Mouse (Mus musculus): ENCODE results near the gene Zfp385b. TPM values are rescaled to one million over a fixed set of nuclear protein-coding genes. Genes with fewer than 3 reads are reported as not detected.

The Zfp385b gene
- total and polyA plus RNA-seq, 3 experiments = 7.3 to 8.2 (median 7.9) TPM

GRCm38 (mm10) chr2:77576571-77576970 is 242.9 kb downstream of the Zfp385b start:
- Histone ChIP-seq H3K79me2 (replicated peaks; ENCODE audit: control insufficient read depth, insufficient read depth, low read length) (no peaks in the 10 kb centered on the region), H3K4me3 (no peak overlapping the region), H3K9ac (ENCODE audit: low read depth, low read length) (no peak overlapping the region), H3K4me1 (ENCODE audit: control insufficient read depth, insufficient read depth, low read length) (no peaks in the 10 kb centered on the region), H3K27ac (no peak overlapping the region), H3K27me3 (ENCODE audit: control insufficient read depth, insufficient read depth, low read length) (no peaks in the 10 kb centered on the region), H3K36me3 (ENCODE audit: control insufficient read depth, insufficient read depth, low read length) (no peaks in the 10 kb centered on the region)
- 71% methylated on average over 1 of the region's 1 CpGs for WGBS
- intact Hi-C loops (cut with DNase I) = no loop called here
- no peak for DNase-seq
- TF ChIP-seq EP300 (IDR thresholded peaks at IDR 0.05; ENCODE audit: insufficient read depth, low read depth, low read length) (no peak), POLR2A (IDR thresholded peaks at IDR 0.05; ENCODE audit: insufficient read depth, low read depth, low read length) (no peak)

GRCm38 (mm10) chr2:77567528-77568435 is 251.7 kb downstream of the Zfp385b start:
- Histone ChIP-seq H3K27ac (no peak overlapping the region), H3K9ac (ENCODE audit: low read depth, low read length) (no peak overlapping the region), H3K27me3 (ENCODE audit: control insufficient read depth, insufficient read depth, low read length) (no peaks in the 10 kb centered on the region), H3K79me2 (replicated peaks; ENCODE audit: control insufficient read depth, insufficient read depth, low read length) (no peaks in the 10 kb centered on the region), H3K4me1 (ENCODE audit: control insufficient read depth, insufficient read depth, low read length) (no peaks in the 10 kb centered on the region), H3K36me3 (ENCODE audit: control insufficient read depth, insufficient read depth, low read length) (no peaks in the 10 kb centered on the region), H3K4me3 (no peak overlapping the region)
- WGBS = 68% methylated on average over 15 of the region's 15 CpGs
- TF ChIP-seq EP300 (IDR thresholded peaks at IDR 0.05; ENCODE audit: insufficient read depth, low read depth, low read length) (no peak), CTCF (IDR thresholded peaks at IDR 0.05) (no peak), POLR2A (IDR thresholded peaks at IDR 0.05; ENCODE audit: insufficient read depth, low read depth, low read length) (no peak)
- no peak for DNase-seq
- intact Hi-C loops (cut with DNase I) = no loop called here

GRCm38 (mm10) chr2:77563706-77564105 is 255.7 kb downstream of the Zfp385b start:
- TF ChIP-seq EP300 (IDR thresholded peaks at IDR 0.05; ENCODE audit: insufficient read depth, low read depth, low read length) (no peak), CTCF (IDR thresholded peaks at IDR 0.05) (no peak), POLR2A (IDR thresholded peaks at IDR 0.05; ENCODE audit: insufficient read depth, low read depth, low read length) (no peak)
- intact Hi-C loops (cut with DNase I) = no loop called here
- no peak overlapping the region for H3K9ac ChIP-seq (ENCODE audit: low read depth, low read length)
- no peaks in the 10 kb centered on the region for H3K79me2 ChIP-seq (replicated peaks; ENCODE audit: control insufficient read depth, insufficient read depth, low read length)
- 46% methylated on average over 1 of the region's 1 CpGs for WGBS
- no peak for DNase-seq
- no peaks in the 10 kb centered on the region for H3K27me3 ChIP-seq (ENCODE audit: control insufficient read depth, insufficient read depth, low read length)
- no peaks in the 10 kb centered on the region for H3K4me1 ChIP-seq (ENCODE audit: control insufficient read depth, insufficient read depth, low read length)
- no peaks in the 10 kb centered on the region for H3K36me3 ChIP-seq (ENCODE audit: control insufficient read depth, insufficient read depth, low read length)
- H3K27ac ChIP-seq = no peak overlapping the region
- no peak overlapping the region for H3K4me3 ChIP-seq

- Histone ChIP-seq H3K9ac (ENCODE audit: low read depth, low read length) (no peak overlapping the region), H3K79me2 (replicated peaks; ENCODE audit: control insufficient read depth, insufficient read depth, low read length) (no peaks in the 10 kb centered on the region), H3K27ac (0 out of 2 replicates have a peak overlapping the region, but pooled peaks have one; percentile 12), H3K4me3 (no peak overlapping the region), H3K36me3 (ENCODE audit: control insufficient read depth, insufficient read depth, low read length) (no peaks in the 10 kb centered on the region), H3K4me1 (ENCODE audit: control insufficient read depth, insufficient read depth, low read length) (no peaks in the 10 kb centered on the region), H3K27me3 (ENCODE audit: control insufficient read depth, insufficient read depth, low read length) (no peaks in the 10 kb centered on the region)
- no peak for DNase-seq
- 55% methylated on average over 5 of the region's 5 CpGs for WGBS
- intact Hi-C loops (cut with DNase I) = no loop called here
- TF ChIP-seq CTCF (IDR thresholded peaks at IDR 0.05) (no peak), EP300 (IDR thresholded peaks at IDR 0.05; ENCODE audit: insufficient read depth, low read depth, low read length) (no peak), POLR2A (IDR thresholded peaks at IDR 0.05; ENCODE audit: insufficient read depth, low read depth, low read length) (no peak)
Measured at GRCm38 (mm10) chr2:77561941-77562340, 257.5 kb downstream of the Zfp385b start.

GRCm38 (mm10) chr2:77556938-77557337 is 262.5 kb downstream of the Zfp385b start:
- intact Hi-C loops (cut with DNase I) = no loop called here
- WGBS = 87% methylated on average over 4 of the region's 4 CpGs

GRCm38 (mm10) chr2:77555980-77556379 is 263.5 kb downstream of the Zfp385b start:
- Histone ChIP-seq H3K4me3 (no peak overlapping the region), H3K4me1 (ENCODE audit: control insufficient read depth, insufficient read depth, low read length) (no peaks in the 10 kb centered on the region), H3K9ac (ENCODE audit: low read depth, low read length) (no peak overlapping the region), H3K27ac (no peak overlapping the region), H3K27me3 (ENCODE audit: control insufficient read depth, insufficient read depth, low read length) (no peaks in the 10 kb centered on the region), H3K79me2 (replicated peaks; ENCODE audit: control insufficient read depth, insufficient read depth, low read length) (no peaks in the 10 kb centered on the region), H3K36me3 (ENCODE audit: control insufficient read depth, insufficient read depth, low read length) (no peaks in the 10 kb centered on the region)
- TF ChIP-seq CTCF (IDR thresholded peaks at IDR 0.05) (no peak), POLR2A (IDR thresholded peaks at IDR 0.05; ENCODE audit: insufficient read depth, low read depth, low read length) (no peak), EP300 (IDR thresholded peaks at IDR 0.05; ENCODE audit: insufficient read depth, low read depth, low read length) (no peak)
- 88% methylated on average over 7 of the region's 7 CpGs for WGBS
- intact Hi-C loops (cut with DNase I) = no loop called here
- no peak for DNase-seq

More at GRCm38 (mm10) chr2:77556938-77557337, 262.5 kb downstream of the Zfp385b start:
- Histone ChIP-seq H3K36me3 (ENCODE audit: control insufficient read depth, insufficient read depth, low read length) (no peaks in the 10 kb centered on the region), H3K9ac (ENCODE audit: low read depth, low read length) (no peak overlapping the region), H3K27ac (no peak overlapping the region), H3K4me1 (ENCODE audit: control insufficient read depth, insufficient read depth, low read length) (no peaks in the 10 kb centered on the region), H3K27me3 (ENCODE audit: control insufficient read depth, insufficient read depth, low read length) (no peaks in the 10 kb centered on the region), H3K4me3 (no peak overlapping the region), H3K79me2 (replicated peaks; ENCODE audit: control insufficient read depth, insufficient read depth, low read length) (no peaks in the 10 kb centered on the region)
- TF ChIP-seq CTCF (IDR thresholded peaks at IDR 0.05) = no peak
- TF ChIP-seq POLR2A (IDR thresholded peaks at IDR 0.05; ENCODE audit: insufficient read depth, low read depth, low read length) = no peak
- TF ChIP-seq EP300 (IDR thresholded peaks at IDR 0.05; ENCODE audit: insufficient read depth, low read depth, low read length) = no peak
- no peak for DNase-seq
